Mouse (Mus musculus) kidney, adult 2 months (tissue): ENCODE measurements at regions not wholly inside any gene's neighbourhood (a gene's known extent, or its start where the extent isn't known, plus 50 kb on each side); places are given as distances from the start of the nearest gene placed in this dataset.

Experiments
- CTCF ChIP-seq: fragments of 200-500 bp; conservative IDR thresholded peaks from 2 replicates; pipeline ENCODE4 v1.5.1; 2011; ENCODE audit warnings: low read depth, mild to moderate bottlenecking, control low read depth, low read length, moderate library complexity, mixed read lengths; ENCODE audit not compliant: insufficient read depth, insufficient read length
- POLR2A ChIP-seq: fragments of 200-500 bp; IDR thresholded peaks from one replicate; pipeline ENCODE4 v1.6.1; 2011; ENCODE audit warnings: low read depth, low read length, control low read depth

- TF ChIP-seq POLR2A: no peak
- no peak for TF ChIP-seq CTCF
Measured at GRCm38 (mm10) chr2:128537425-128537824, 53.6 kb upstream of the Spdye4c start.
